Mouse (Mus musculus): ENCODE data around the gene Olfr700. TPM values are rescaled to one million over a fixed set of nuclear protein-coding genes. Genes with fewer than 3 reads are reported as not detected.
"Not testable (repeated sequence)": the region's sequence is repeated elsewhere in the genome, so short reads cannot be mapped to it uniquely, and the experiment has no call there.

Gene Olfr700
- polyA plus RNA-seq (2016; fragmentation: Nextera tagmentation; extraction: Ambion mirVana) = not detected in 2 replicates

GRCm38 (mm10) chr7:106808734-106809133 lies at the start of gene Olfr700:
Gene Olfr700, minus strand, starts transcription at chr7:106808834.
- 91% methylated on average over 1 of the region's 1 CpGs for WGBS
- no peak within 1 kb of the TSS for H3K27ac ChIP-seq

GRCm38 (mm10) chr7:106843060-106843459 lies 34.4 kb upstream of the Olfr700 start, which contains the start of gene Olfr703:
Gene Olfr703, plus strand, starts transcription at chr7:106843360.
- no peak for DNase-seq (ENCODE audit: low spot score)
- H3K4me3 ChIP-seq = no peak within 1 kb of the TSS
- H3K4me1 ChIP-seq (replicated peaks) = no peaks in the 10 kb centered on the region
- no peaks in the 10 kb centered on the region for H3K36me3 ChIP-seq
- no peak within 1 kb of the TSS for H3K27ac ChIP-seq
- no peaks in the 10 kb centered on the region for H3K27me3 ChIP-seq (ENCODE audit: insufficient read depth, poor library complexity, severe bottlenecking)
- H3K9me3 ChIP-seq = no peaks in the 10 kb centered on the region
- 62% methylated on average over 2 of the region's 2 CpGs for WGBS

More at GRCm38 (mm10) chr7:106808734-106809133, at the start of gene Olfr700:
- no peak for DNase-seq (ENCODE audit: low spot score)
- H3K4me1 ChIP-seq (replicated peaks) = no peaks in the 10 kb centered on the region
- no peak within 1 kb of the TSS for H3K4me3 ChIP-seq
- H3K27me3 ChIP-seq (ENCODE audit: insufficient read depth, poor library complexity, severe bottlenecking) = no peaks in the 10 kb centered on the region
- no peaks in the 10 kb centered on the region for H3K9me3 ChIP-seq
- H3K36me3 ChIP-seq = no peaks in the 10 kb centered on the region

- H3K36me3 ChIP-seq = no peaks in the 10 kb centered on the region
- no peaks in the 10 kb centered on the region for H3K4me1 ChIP-seq (replicated peaks)
- DNase-seq (ENCODE audit: low spot score) = no peak
- no peaks in the 10 kb centered on the region for H3K27me3 ChIP-seq (ENCODE audit: insufficient read depth, poor library complexity, severe bottlenecking)
- no peak within 1 kb of the TSS for H3K4me3 ChIP-seq
- H3K9me3 ChIP-seq = no peaks in the 10 kb centered on the region
- no peak within 1 kb of the TSS for H3K27ac ChIP-seq
Measured at GRCm38 (mm10) chr7:106833793-106834192, 25.2 kb upstream of the Olfr700 start, which contains the start of gene Olfr702. Gene Olfr702, minus strand, starts transcription at chr7:106833893.

- H3K27me3 ChIP-seq (ENCODE audit: insufficient read depth, poor library complexity, severe bottlenecking) = no peaks in the 10 kb centered on the region
- H3K4me3 ChIP-seq = no peak overlapping the region
- no peaks in the 10 kb centered on the region for H3K9me3 ChIP-seq
- H3K4me1 ChIP-seq (replicated peaks) = no peaks in the 10 kb centered on the region
- DNase-seq (ENCODE audit: low spot score) = no peak
- no peak overlapping the region for H3K27ac ChIP-seq
- no peaks in the 10 kb centered on the region for H3K36me3 ChIP-seq
Measured at GRCm38 (mm10) chr7:106818414-106818813, 9.8 kb upstream of the Olfr700 start.

- DNase-seq (ENCODE audit: low spot score) = no peak
- 72% methylated on average over 2 of the region's 2 CpGs for WGBS
- no peaks in the 10 kb centered on the region for H3K4me1 ChIP-seq (replicated peaks)
- no peak overlapping the region for H3K4me3 ChIP-seq
- H3K27ac ChIP-seq = no peak overlapping the region
- H3K27me3 ChIP-seq (ENCODE audit: insufficient read depth, poor library complexity, severe bottlenecking) = no peaks in the 10 kb centered on the region
- H3K36me3 ChIP-seq = no peaks in the 10 kb centered on the region
- no peaks in the 10 kb centered on the region for H3K9me3 ChIP-seq
Measured at GRCm38 (mm10) chr7:106815775-106816174, 7.1 kb upstream of the Olfr700 start.

GRCm38 (mm10) chr7:106813829-106814228 lies 5.2 kb upstream of the Olfr700 start, which contains the start of gene Olfr701:
Gene Olfr701, plus strand, starts transcription at chr7:106814129.
- DNase-seq (ENCODE audit: low spot score) = no peak
- Histone ChIP-seq H3K27me3 (ENCODE audit: insufficient read depth, poor library complexity, severe bottlenecking) (no peaks in the 10 kb centered on the region), H3K9me3 (no peaks in the 10 kb centered on the region), H3K4me1 (replicated peaks) (no peaks in the 10 kb centered on the region), H3K4me3 (no peak within 1 kb of the TSS), H3K36me3 (no peaks in the 10 kb centered on the region), H3K27ac (no peak within 1 kb of the TSS)
- WGBS = 79% methylated on average over 2 of the region's 2 CpGs

GRCm38 (mm10) chr7:106793098-106793497 lies 15.5 kb downstream of the Olfr700 start, which contains the start of gene Olfr699:
Gene Olfr699, minus strand, starts transcription at chr7:106793198.
- DNase-seq (ENCODE audit: low spot score) = no peak
- no peaks in the 10 kb centered on the region for H3K9me3 ChIP-seq
- no peaks in the 10 kb centered on the region for H3K4me1 ChIP-seq (replicated peaks)
- 86% methylated on average over 1 of the region's 1 CpGs for WGBS
- H3K27ac ChIP-seq = no peak within 1 kb of the TSS
- no peaks in the 10 kb centered on the region for H3K36me3 ChIP-seq
- no peaks in the 10 kb centered on the region for H3K27me3 ChIP-seq (ENCODE audit: insufficient read depth, poor library complexity, severe bottlenecking)
- no peak within 1 kb of the TSS for H3K4me3 ChIP-seq

GRCm38 (mm10) chr7:106788330-106788729 lies 20.3 kb downstream of the Olfr700 start:
- no peak for DNase-seq (ENCODE audit: low spot score)
- Histone ChIP-seq H3K4me1 (replicated peaks) (no peaks in the 10 kb centered on the region), H3K27me3 (ENCODE audit: insufficient read depth, poor library complexity, severe bottlenecking) (no peaks in the 10 kb centered on the region), H3K9me3 (no peaks in the 10 kb centered on the region), H3K4me3 (no peak overlapping the region), H3K27ac (no peak overlapping the region), H3K36me3 (no peaks in the 10 kb centered on the region)

GRCm38 (mm10) chr7:106761008-106761407 lies 47.6 kb downstream of the Olfr700 start:
- not testable (repeated sequence) for H3K27me3 ChIP-seq (ENCODE audit: insufficient read depth, poor library complexity, severe bottlenecking); DNase-seq (ENCODE audit: low spot score); H3K27ac ChIP-seq; H3K4me3 ChIP-seq; H3K9me3 ChIP-seq; H3K36me3 ChIP-seq; H3K4me1 ChIP-seq (replicated peaks)
- 96% methylated on average over 2 of the region's 2 CpGs for WGBS

- H3K4me3 ChIP-seq = no peak overlapping the region
- DNase-seq (ENCODE audit: low spot score) = no peak
- H3K27ac ChIP-seq = no peak overlapping the region
- 87% methylated on average over 2 of the region's 2 CpGs for WGBS
- no peaks in the 10 kb centered on the region for H3K9me3 ChIP-seq
- no peaks in the 10 kb centered on the region for H3K36me3 ChIP-seq
- H3K27me3 ChIP-seq (ENCODE audit: insufficient read depth, poor library complexity, severe bottlenecking) = no peaks in the 10 kb centered on the region
- no peaks in the 10 kb centered on the region for H3K4me1 ChIP-seq (replicated peaks)
Measured at GRCm38 (mm10) chr7:106758800-106759199, 49.8 kb downstream of the Olfr700 start.

Other genes starting within 250 kb of the Olfr700 start
- not detected in 2 replicates for gene Olfr693, start 128.2 kb downstream of the Olfr700 start, polyA plus RNA-seq (2016; fragmentation: Nextera tagmentation; extraction: Ambion mirVana)
- gene Olfr694, start 117.0 kb downstream of the Olfr700 start, polyA plus RNA-seq (2016; fragmentation: Nextera tagmentation; extraction: Ambion mirVana) = not detected in 2 replicates
- not detected in 2 replicates for gene Olfr695, start 92.4 kb downstream of the Olfr700 start, polyA plus RNA-seq (2016; fragmentation: Nextera tagmentation; extraction: Ambion mirVana)
- not detected in 2 replicates for gene Olfr697, start 66.4 kb downstream of the Olfr700 start, polyA plus RNA-seq (2016; fragmentation: Nextera tagmentation; extraction: Ambion mirVana)
- gene Olfr698, start 53.4 kb downstream of the Olfr700 start, polyA plus RNA-seq (2016; fragmentation: Nextera tagmentation; extraction: Ambion mirVana) = not detected in 2 replicates
- gene Olfr699, start 15.6 kb downstream of the Olfr700 start, polyA plus RNA-seq (2016; fragmentation: Nextera tagmentation; extraction: Ambion mirVana) = not detected in 2 replicates
- not detected in 2 replicates for gene Olfr701, start 5.3 kb upstream of the Olfr700 start, polyA plus RNA-seq (2016; fragmentation: Nextera tagmentation; extraction: Ambion mirVana)
- not detected in 2 replicates for gene Olfr702, start 25.1 kb upstream of the Olfr700 start, polyA plus RNA-seq (2016; fragmentation: Nextera tagmentation; extraction: Ambion mirVana)
- not detected in 2 replicates for gene Olfr703, start 34.5 kb upstream of the Olfr700 start, polyA plus RNA-seq (2016; fragmentation: Nextera tagmentation; extraction: Ambion mirVana)
- gene Olfr704, start 54.4 kb upstream of the Olfr700 start, polyA plus RNA-seq (2016; fragmentation: Nextera tagmentation; extraction: Ambion mirVana) = not detected in 2 replicates
- gene Olfr705, start 68.1 kb upstream of the Olfr700 start, polyA plus RNA-seq (2016; fragmentation: Nextera tagmentation; extraction: Ambion mirVana) = not detected in 2 replicates
- gene Olfr706, start 79.3 kb upstream of the Olfr700 start, polyA plus RNA-seq (2016; fragmentation: Nextera tagmentation; extraction: Ambion mirVana) = not detected in 2 replicates
- not detected in 2 replicates for gene Olfr707, start 92.4 kb upstream of the Olfr700 start, polyA plus RNA-seq (2016; fragmentation: Nextera tagmentation; extraction: Ambion mirVana)
- not detected in 2 replicates for gene Olfr1532-ps1, start 99.2 kb upstream of the Olfr700 start, polyA plus RNA-seq (2016; fragmentation: Nextera tagmentation; extraction: Ambion mirVana)
- gene Olfr709-ps1, start 123.4 kb upstream of the Olfr700 start, polyA plus RNA-seq (2016; fragmentation: Nextera tagmentation; extraction: Ambion mirVana) = not detected in 2 replicates
- gene Olfr710, start 139.5 kb upstream of the Olfr700 start, polyA plus RNA-seq (2016; fragmentation: Nextera tagmentation; extraction: Ambion mirVana) = not detected in 2 replicates
- gene Olfr6, start 155.1 kb upstream of the Olfr700 start, polyA plus RNA-seq (2016; fragmentation: Nextera tagmentation; extraction: Ambion mirVana) = not detected in 2 replicates
- gene Olfr711, start 166.6 kb upstream of the Olfr700 start, polyA plus RNA-seq (2016; fragmentation: Nextera tagmentation; extraction: Ambion mirVana) = not detected in 2 replicates
- gene Olfr2, start 197.2 kb upstream of the Olfr700 start, polyA plus RNA-seq (2016; fragmentation: Nextera tagmentation; extraction: Ambion mirVana) = not detected in 2 replicates
- not detected in 2 replicates for gene Olfr713, start 222.3 kb upstream of the Olfr700 start, polyA plus RNA-seq (2016; fragmentation: Nextera tagmentation; extraction: Ambion mirVana)